Mouse (Mus musculus) layer of hippocampus, postnatal 10 days (tissue): Measurements from ENCODE around the gene Isy1. TPM values are rescaled to one million over a fixed set of nuclear protein-coding genes. Genes with fewer than 3 reads are reported as not detected.
"Not testable (repeated sequence)": the region's sequence is repeated elsewhere in the genome, so short reads cannot be mapped to it uniquely, and the experiment has no call there.

Experiments used
- DNase-seq, 2 experiments: peaks; one replicate each; pipeline ENCODE4 v3.0.0; 2021; ENCODE audit warnings: low spot score in 2 of 2
- total RNA-seq, 2 experiments: library from RNA; stranded (reverse); gene quantifications; 2 replicates each; pipeline ENCODE4 v1.2.3; 2021

Gene Isy1
- total RNA-seq, 2 experiments from 2014 or later, result 28.4 to 35.1 TPM

DNA sequence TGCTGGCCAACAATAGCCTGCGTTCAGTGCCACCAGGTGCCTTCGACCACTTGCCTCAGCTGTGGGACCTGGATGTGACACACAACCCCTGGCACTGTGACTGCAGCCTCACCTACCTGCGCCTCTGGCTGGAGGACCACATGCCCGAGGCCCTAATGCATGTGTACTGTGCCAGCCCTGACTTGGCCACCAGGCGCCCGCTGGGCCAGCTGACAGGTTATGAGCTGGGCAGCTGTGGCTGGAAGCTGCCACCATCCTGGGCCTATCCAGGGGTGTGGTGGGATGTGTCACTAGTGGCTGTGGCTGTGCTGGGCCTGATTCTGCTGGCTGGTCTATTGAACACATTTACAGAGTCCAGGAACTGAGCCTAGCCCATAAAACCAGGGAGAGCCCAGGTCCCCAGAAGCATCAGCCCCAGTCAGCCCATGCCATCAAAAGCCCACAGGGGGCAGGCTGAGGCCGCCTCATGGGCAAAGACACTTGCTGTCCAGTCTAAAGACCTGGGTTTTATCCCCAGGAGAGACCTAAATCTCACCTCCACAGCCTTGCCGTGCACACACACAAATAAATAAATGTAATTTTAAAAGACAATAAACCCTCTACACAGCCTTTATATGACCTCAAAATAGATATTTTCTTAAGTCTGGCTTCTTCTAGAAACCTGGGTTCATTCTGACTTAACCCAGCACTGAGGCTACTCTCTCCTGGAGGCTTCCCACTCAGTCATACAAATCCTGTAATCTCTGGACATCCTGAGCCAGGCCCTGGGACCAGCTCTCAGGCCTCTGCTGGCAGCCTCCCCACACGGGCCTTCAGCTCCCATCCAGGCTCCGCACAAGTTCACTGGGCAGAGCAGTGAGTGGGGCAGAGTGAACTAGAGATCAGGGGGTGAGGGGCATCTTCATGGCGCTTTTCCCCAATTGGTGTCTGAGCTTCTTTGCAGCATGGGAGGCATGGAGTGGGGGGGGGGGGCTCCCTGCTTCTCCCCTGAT, 59.1 kb downstream of the Isy1 start:
- no peak for DNase-seq

DNA sequence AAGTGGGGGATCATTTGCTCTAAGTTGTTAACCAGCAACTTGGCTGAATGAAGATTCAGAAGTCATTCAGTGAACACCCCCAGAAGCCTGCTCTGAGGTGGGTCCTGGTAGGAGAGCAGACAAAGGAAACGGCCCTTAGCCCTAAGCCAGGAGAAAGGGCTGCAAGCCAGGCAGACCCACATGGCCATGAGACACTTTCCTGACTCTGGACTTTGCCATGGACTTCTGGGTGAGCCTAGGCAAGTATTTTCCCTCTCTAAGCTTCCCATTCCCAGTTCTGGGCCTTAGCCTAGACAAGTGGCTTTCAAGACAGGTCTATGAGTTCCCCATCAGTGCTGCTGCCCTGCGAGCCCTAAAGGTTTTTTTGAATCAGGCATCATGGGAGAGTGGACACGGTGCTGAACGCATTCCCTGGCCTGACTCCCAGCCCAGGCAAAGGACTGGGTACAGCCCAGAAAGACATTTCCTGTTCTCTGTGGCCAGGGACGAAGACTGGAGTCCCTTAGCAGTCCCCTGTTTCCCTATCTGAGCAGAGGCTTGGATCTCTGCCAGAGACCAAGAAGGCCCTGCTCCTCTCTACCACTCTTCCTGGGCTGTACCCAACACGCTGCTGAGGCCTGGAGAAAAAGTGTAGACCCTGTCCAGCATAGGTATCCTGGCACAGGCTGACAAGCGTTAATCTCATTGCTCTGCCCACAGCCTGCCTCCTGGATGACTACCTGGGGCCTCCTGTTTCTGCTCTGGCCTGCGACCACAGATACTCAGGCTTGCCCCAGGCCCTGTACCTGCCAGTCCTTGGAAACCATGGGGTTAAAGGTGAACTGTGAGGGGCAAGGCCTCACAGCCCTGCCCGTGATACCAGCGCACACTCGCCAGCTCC, 60.1 kb downstream of the Isy1 start:
- no peak for DNase-seq

DNA sequence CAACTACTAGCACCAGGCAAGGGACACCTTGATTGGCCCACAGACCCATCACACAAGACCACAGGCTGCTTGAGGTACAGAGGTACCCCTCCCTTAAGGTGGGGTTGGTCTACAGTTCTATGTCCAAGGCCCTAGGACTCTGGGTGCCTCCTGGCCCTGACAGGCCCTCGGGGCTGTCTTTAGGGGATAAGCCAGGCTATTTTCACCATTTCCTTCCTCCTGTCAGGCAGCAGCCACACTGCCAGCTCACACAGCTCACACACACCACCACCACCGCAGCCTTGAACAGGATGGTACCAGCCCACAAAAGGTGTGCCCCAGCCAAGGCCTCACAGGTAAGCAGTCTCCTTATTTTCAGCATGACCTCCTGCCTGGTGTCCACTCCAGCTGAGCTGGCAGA, 60.8 kb downstream of the Isy1 start, which contains the start of gene Gp9:
Gene Gp9 (plus strand): TSS at position 231 of the 400 bp plus-strand sequence.
- DNase-seq, result no peak

DNA sequence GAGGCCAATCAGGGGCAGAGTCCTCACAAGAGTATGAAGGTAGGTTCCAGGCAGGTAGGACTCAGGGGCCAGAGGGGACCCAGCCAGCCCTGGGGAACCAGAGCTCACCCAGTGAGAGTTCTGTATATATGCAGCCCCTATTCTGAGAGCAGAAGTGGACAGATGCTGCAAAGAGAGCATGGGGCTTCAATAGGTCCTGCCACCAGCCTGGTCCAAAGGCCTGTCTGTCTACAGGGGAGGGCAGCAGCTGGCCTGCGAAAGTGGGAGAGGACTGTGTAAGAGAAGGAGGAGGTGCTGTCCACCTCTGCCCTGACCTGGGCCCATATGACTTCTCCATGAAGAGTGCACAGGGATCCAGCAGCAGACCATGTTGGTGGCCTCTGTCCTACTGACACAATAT, 61.9 kb downstream of the Isy1 start:
- DNase-seq, result no peak

DNA sequence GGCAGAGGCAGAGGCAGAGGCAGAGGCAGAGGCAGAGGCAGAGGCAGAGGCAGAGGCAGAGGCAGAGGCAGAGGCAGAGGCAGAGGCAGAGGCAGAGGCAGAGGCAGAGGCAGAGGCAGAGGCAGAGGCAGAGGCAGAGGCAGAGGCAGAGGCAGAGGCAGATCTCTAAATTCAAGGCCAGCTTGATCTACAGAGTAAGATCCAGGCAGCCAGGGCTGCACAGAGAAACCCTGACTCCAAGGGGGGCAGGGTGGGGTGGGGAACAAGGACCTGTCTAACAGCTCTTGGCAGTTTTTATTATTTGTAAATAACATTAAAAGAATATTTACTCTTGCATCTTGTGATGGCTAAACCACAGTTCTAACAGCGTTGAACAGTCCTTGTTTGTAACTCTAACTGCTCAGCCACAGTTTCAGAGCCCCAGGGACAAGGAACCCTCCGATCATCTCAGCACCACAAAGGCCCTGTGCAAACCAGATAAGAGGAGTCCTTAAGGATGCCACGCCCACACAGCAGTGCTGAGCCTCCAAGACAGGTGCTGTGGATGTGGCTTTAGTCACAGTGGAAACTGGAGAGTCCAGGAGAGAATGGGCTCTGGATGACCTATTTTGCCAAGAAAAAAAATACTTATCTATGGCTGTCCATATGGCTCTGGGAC, 62.9 kb downstream of the Isy1 start:
- DNase-seq, result no peak

DNA sequence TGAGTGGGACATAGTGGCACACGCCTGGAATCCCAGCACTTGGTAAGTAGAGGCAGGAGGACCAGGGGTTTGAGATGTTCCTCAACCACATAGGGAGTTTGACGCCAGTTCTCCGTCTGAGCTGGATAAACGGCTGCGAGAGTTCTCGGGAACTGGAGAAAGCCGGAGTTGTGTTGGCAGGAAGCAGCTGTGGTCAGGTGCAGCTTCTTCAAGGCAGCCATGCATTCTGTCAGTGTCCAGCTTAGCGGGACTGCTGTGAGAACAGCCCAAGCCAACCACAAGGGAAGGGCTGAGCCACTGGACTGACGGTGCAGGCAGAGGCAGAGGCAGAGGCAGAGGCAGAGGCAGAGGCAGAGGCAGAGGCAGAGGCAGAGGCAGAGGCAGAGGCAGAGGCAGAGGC, 63.7 kb downstream of the Isy1 start:
- no peak for DNase-seq

DNA sequence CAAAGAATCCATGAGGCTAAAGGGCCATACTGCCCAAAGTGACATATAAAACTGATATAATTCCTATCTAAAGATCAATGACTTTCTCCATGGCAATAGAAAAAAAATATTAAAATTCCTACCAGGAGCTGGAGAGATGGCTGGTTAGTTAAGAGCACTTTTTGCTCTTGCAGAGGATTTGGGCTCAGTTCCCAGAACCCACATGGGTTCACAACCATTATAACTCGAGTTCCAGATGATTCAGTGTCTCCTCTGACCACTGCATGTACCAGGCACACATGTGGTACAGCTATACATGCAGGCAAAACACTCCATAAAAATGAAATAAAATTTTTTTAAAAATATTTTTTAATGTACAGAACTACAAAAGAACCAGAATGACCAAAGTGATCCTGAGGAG, 64.1 kb downstream of the Isy1 start:
- no peak for DNase-seq

DNA sequence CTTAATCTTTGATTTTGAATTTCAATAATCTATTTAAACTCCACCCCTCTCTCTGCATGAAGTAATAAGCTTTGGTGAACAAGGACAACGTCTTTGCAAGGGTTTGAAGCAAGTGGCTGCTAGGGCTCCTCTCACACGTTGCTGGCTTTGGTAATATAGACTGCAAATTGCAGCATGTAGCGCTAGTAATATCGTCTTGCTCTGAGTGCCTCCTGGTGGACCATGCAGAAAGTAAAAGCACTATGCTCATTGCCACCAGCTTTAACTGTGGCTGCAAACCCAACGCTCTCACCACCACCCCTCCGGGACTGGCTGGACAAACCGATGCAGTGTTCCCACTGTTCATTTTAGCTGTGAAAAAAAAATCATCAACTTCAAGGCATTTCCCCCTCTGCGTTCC, 68.0 kb downstream of the Isy1 start:
- peak in 1 of 2 experiments; percentile 32 for DNase-seq

DNA sequence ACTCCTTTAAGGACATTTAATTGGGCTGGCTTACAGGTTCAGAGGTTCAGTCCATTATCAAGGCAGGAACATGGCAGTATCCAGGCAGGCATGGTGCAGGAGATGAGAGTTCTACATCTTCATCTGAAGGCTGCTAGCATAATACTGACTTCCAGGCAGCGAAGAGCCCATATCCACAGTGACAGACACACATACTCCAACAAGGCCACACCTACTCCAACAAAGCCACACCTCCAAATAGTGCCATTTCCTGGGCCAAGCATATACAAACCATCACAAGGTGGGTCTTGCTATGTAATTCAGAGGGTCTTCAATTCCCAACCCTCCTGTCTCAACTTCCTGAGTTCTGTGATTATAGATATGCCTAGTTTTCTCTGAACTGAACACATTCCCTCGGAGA, 74.3 kb downstream of the Isy1 start:
- DNase-seq, result not testable (repeated sequence)

Other genes with a start within 250 kb of the Isy1 start
- 1 to 10 TPM in 1 of 2 experiments, under 1 TPM in 1; 0.59 to 1.1 TPM for gene Prokr1, start 248.1 kb downstream of the Isy1 start, total RNA-seq
- gene Aplf, start 166.6 kb downstream of the Isy1 start, total RNA-seq, result 1 to 10 TPM; 9.1 TPM
- 1 to 10 TPM; 3.6 to 7.4 TPM for gene Efcc1, start 107.9 kb downstream of the Isy1 start, total RNA-seq
- under 1 TPM; 0.40 to 0.57 TPM for gene Gp9, start 60.7 kb downstream of the Isy1 start, total RNA-seq
- gene Rab43, start 26.6 kb downstream of the Isy1 start, total RNA-seq, result 10 to 100 TPM; 19.3 to 21.2 TPM
- 1 to 10 TPM; 2.7 to 4.4 TPM for gene Gm45140, start 3.0 kb downstream of the Isy1 start, total RNA-seq
- 100 to 1,000 TPM; 248 to 265 TPM for gene Cnbp, start 12.3 kb upstream of the Isy1 start, total RNA-seq
- gene Copg1, start 49.0 kb upstream of the Isy1 start, total RNA-seq, result 100 to 1,000 TPM; 185 to 187 TPM
- 10 to 100 TPM; 27.1 to 28.3 TPM for gene Hmces, start 75.1 kb upstream of the Isy1 start, total RNA-seq
- 10 to 100 TPM; 89.7 to 93.5 TPM for gene H1fx, start 142.8 kb upstream of the Isy1 start, total RNA-seq
- gene Rab7, start 206.5 kb upstream of the Isy1 start, total RNA-seq, result 100 to 1,000 TPM; 290 to 295 TPM
- 100 to 1,000 TPM; 168 to 180 TPM for gene Rpn1, start 245.7 kb upstream of the Isy1 start, total RNA-seq